Mouse (Mus musculus): ENCODE data around the gene Ttc34.

- TF ChIP-seq POLR2A (IDR thresholded peaks at IDR 0.05; ENCODE audit: borderline replicate concordance, low read depth, low read length) = no peak
- no peak for TF ChIP-seq CTCF (IDR thresholded peaks at IDR 0.05; ENCODE audit: low read depth, low read length)
Observed at GRCm38 (mm10) chr4:154864271-154864771, 27.1 kb downstream of the Ttc34 start.
